Mouse (Mus musculus): Measurements from ENCODE around the gene Repin1.

Gene Repin1

DNA sequence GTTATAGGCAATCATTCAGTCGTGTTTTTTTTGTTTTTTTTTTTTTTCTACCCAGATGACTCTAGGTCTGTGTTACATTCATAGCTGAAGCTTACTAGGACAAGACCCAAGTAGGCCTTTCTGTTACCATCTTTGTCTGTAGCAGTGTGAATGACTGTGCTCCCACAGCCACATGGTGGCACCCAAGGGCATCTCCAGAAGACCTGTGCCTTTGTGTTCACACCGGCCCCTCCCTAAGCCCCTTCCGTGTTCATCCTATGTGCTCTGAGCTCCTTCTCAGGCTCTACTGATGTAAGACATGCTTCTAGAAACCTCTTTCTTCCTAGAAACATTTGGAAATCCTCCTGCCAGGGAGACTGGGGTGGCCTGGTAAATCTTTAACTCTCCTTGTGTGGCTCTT lies 53.3 kb downstream of the Repin1 start, which contains the start of gene Gimap8:
Gene Gimap8 (plus strand): TSS at position 240 of the 400 bp plus-strand sequence.
- in situ Hi-C loops (cut with MboI; ENCODE audit: unreplicated experiment in 2 of 2) = loop anchor here (5.0 to 25.0 kb wide), 9 partner anchors 45 to 740 kb away; partner anchors contain the start of genes Gimap3 (in 2 of the 2), Gimap5 (in 1 of the 2), Gpnmb (in 1 of the 2) and Stk31 (in 1 of the 2)

DNA sequence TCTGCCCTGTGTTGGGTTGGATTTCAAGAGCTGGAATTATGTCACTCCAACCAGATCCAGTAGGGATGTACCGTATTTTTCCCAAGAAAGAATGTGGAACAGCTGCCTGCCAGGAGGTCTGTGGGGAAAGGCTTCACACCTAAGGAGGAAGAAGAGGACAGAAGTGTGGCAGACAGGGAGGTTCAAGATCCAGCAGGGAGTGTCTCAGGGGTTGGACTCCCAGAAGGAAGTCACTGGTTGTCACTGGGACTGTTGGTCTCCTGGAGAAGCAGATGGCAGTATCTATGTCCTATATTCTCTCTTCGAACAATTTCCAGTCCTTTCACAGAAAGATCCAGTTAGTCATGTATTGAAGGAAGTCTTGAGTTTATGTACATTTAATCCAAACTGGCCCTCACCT lies 53.9 kb downstream of the Repin1 start:
- in situ Hi-C loops (cut with MboI; ENCODE audit: unreplicated experiment in 2 of 2) = loop anchor here (5.0 to 25.0 kb wide), 9 partner anchors 45 to 740 kb away; partner anchors contain the start of genes Gimap3 (in 2 of the 2), Gimap5 (in 1 of the 2), Gpnmb (in 1 of the 2) and Stk31 (in 1 of the 2)

Data from v-Abl transformed pro-B cells (cell line).